Comparison of ENCODE assay signal across 8 mouse cellular contexts in genomic region chr4:106562837-106563790, GRCm38 (mm10). TPM values are rescaled to one million over a fixed set of nuclear protein-coding genes. Genes with fewer than 3 reads are reported as not detected.
A peak's percentile ranks its signal among the peaks of the same experiment; 100 is the strongest.
DNase-seq lines count a peak whose midpoint lies in the region; ATAC-seq and TF ChIP-seq lines count a peak whose summit lies in the region.

No protein-coding gene starts in this region.

- TF ChIP-seq CTCF in embryonic fibroblast, embryonic 13.5 days (IDR thresholded peaks at IDR 0.05; ENCODE audit: borderline replicate concordance, insufficient read depth, low read length), result no peak

- peaks cover 14% of the 10 kb centered on the region for H3K4me1 ChIP-seq in embryonic fibroblast, embryonic 13.5 days (ENCODE audit: control insufficient read depth, insufficient read depth, low read length)
- H3K4me1 ChIP-seq in kidney, embryonic 14.5 days (ENCODE audit: control insufficient read depth, insufficient read depth, low read length), result peaks cover 27% of the 10 kb centered on the region
- H3K4me1 ChIP-seq in midbrain, embryonic 13.5 days (replicated peaks), result peaks cover 40% of the 10 kb centered on the region

- no peaks in the 10 kb centered on the region for H3K27me3 ChIP-seq in kidney, embryonic 14.5 days (ENCODE audit: control insufficient read depth, insufficient read depth, low read length)
- 0 out of 2 replicates have a peak, but pooled peaks cover 6% of the 10 kb centered on the region for H3K27me3 ChIP-seq in midbrain, embryonic 13.5 days

- 48% methylated on average over 9 of the region's 9 CpGs for WGBS in kidney, embryonic 14.5 days
- WGBS in midbrain, embryonic 13.5 days, result 50% methylated on average over 9 of the region's 9 CpGs

- DNase-seq in cerebellum, adult 11-12 months, result peak; percentile 20
- no peak for DNase-seq in cerebellum, postnatal 25 days
- DNase-seq in cerebellum, adult 11 months, result no peak
- no peak for DNase-seq in ovary, adult 18-20 months (ENCODE audit: low spot score)
- no peak for DNase-seq in heart, postnatal 4 days

- peak overlapping the region; percentile 93 for H3K4me3 ChIP-seq in embryonic fibroblast, embryonic 13.5 days (ENCODE audit: insufficient read depth, low read length)
- H3K4me3 ChIP-seq in kidney, embryonic 14.5 days (ENCODE audit: low read length), result peak overlapping the region; percentile 93
- H3K4me3 ChIP-seq in midbrain, embryonic 13.5 days (replicated peaks), result peak overlapping the region; percentile 83

- H3K4me2 ChIP-seq in kidney, embryonic 14.5 days (replicated peaks; ENCODE audit: low read depth, low read length), result peak overlapping the region; percentile 87
- peak overlapping the region; percentile 94 for H3K4me2 ChIP-seq in midbrain, embryonic 13.5 days (replicated peaks)

- H3K27ac ChIP-seq in embryonic fibroblast, embryonic 13.5 days (ENCODE audit: insufficient read depth, low read length), result no peak overlapping the region
- no peak overlapping the region for H3K27ac ChIP-seq in kidney, embryonic 14.5 days (ENCODE audit: low read depth, low read length)
- no peak overlapping the region for H3K27ac ChIP-seq in midbrain, embryonic 13.5 days

- H3K9me3 ChIP-seq in kidney, embryonic 14.5 days (ENCODE audit: control insufficient read depth, low read length), result no peaks in the 10 kb centered on the region
- H3K9me3 ChIP-seq in midbrain, embryonic 13.5 days, result no peaks in the 10 kb centered on the region

- ATAC-seq in kidney, embryonic 14.5 days (ENCODE audit: low FRiP score, low TSS enrichment), result no peak
- no peak for ATAC-seq in midbrain, embryonic 13.5 days

- no peak for TF ChIP-seq POLR2A in embryonic fibroblast, embryonic 13.5 days (IDR thresholded peaks at IDR 0.05; ENCODE audit: low read depth, low read length)

- H3K9ac ChIP-seq in kidney, embryonic 14.5 days (ENCODE audit: low read depth, low read length), result no peak overlapping the region; the same call in 1 of the 2 replicates
- peak overlapping the region; percentile 85 for H3K9ac ChIP-seq in midbrain, embryonic 13.5 days (replicated peaks)

- peaks cover 38% of the 10 kb centered on the region for H3K36me3 ChIP-seq in kidney, embryonic 14.5 days (ENCODE audit: control insufficient read depth, insufficient read depth, low read length)
- H3K36me3 ChIP-seq in midbrain, embryonic 13.5 days, result peaks cover 41% of the 10 kb centered on the region

RNA-seq across cellular contexts. Expression of gene Dhcr24, which starts 2.3 kb away (rescaled TPM):
- polyA plus RNA-seq in embryonic fibroblast, embryonic 13.5 days (2011; ENCODE audit: insufficient read length, low read depth, missing spikeins), result 39.3 and 48.9 TPM in 2 replicates
- 21.4 and 29.5 TPM in 2 replicates for polyA plus RNA-seq in kidney, embryonic 14.5 days (2014; fragmentation: Nextera tagmentation; extraction: Ambion mirVana)
- 7.8 and 8.9 TPM in 2 replicates for polyA plus RNA-seq in midbrain, embryonic 13.5 days (2015; fragmentation: Nextera tagmentation; extraction: Ambion mirVana)
- total RNA-seq in heart, postnatal 4 days (2021), result 10 to 100 TPM; 31.9 to 34.3 TPM

RNA-seq across cellular contexts. Expression of gene Lexm, which starts 53.9 kb away (rescaled TPM):
- polyA plus RNA-seq in embryonic fibroblast, embryonic 13.5 days (2011; ENCODE audit: insufficient read length, low read depth, missing spikeins), result not detected in 2 replicates
- polyA plus RNA-seq in kidney, embryonic 14.5 days (2014; fragmentation: Nextera tagmentation; extraction: Ambion mirVana), result not detected in 2 replicates
- polyA plus RNA-seq in midbrain, embryonic 13.5 days (2015; fragmentation: Nextera tagmentation; extraction: Ambion mirVana), result 0.13 TPM in 1 of 2 replicates, not detected in the other
- not detected for total RNA-seq in heart, postnatal 4 days (2021)

RNA-seq across cellular contexts. Expression of gene Ttc22, which starts 59.1 kb away (rescaled TPM):
- not detected in 2 replicates for polyA plus RNA-seq in embryonic fibroblast, embryonic 13.5 days (2011; ENCODE audit: insufficient read length, low read depth, missing spikeins)
- polyA plus RNA-seq in kidney, embryonic 14.5 days (2014; fragmentation: Nextera tagmentation; extraction: Ambion mirVana), result 4.6 and 5.7 TPM in 2 replicates
- polyA plus RNA-seq in midbrain, embryonic 13.5 days (2015; fragmentation: Nextera tagmentation; extraction: Ambion mirVana), result 1.9 and 2.2 TPM in 2 replicates
- total RNA-seq in heart, postnatal 4 days (2021), result under 1 TPM; 0.38 to 0.45 TPM
